Mouse (Mus musculus): ENCODE data around the gene Uap1l1.
A peak's percentile ranks its signal among the peaks of the same experiment; 100 is the strongest.

Uap1l1 gene

GRCm38 (mm10) chr2:25369996-25370395 is 4.5 kb upstream of the Uap1l1 start:
- DNase-seq = no peak

GRCm38 (mm10) chr2:25364761-25365090 is 756 bp downstream of the Uap1l1 start:
- no peak for DNase-seq

DNA sequence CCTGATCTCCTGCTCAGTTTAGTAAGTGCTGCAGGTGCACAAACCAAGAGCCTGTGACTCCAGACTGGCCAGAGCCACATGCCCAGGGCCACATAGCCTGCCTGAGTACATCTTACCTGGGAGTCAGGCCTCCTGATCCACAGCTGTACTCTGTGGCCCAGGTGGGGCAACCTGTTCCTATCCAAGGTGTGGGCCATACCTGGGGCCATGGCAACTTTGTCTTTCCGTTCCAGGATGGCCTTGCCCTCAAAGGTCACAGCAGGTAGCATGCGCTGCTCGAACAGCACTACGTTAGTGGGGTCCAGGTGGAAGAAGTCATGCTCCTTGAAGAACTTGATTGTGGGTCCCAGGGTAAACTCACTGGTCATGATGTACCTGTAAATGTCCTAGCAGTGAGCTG is 1.2 kb downstream of the Uap1l1 start:
- no peak for DNase-seq

- DNase-seq = no peak
Measured at GRCm38 (mm10) chr2:25363478-25364178, 1.9 kb downstream of the Uap1l1 start.

GRCm38 (mm10) chr2:25359848-25360247 is 5.6 kb downstream of the Uap1l1 start:
- DNase-seq = no peak

GRCm38 (mm10) chr2:25356208-25357079 is 9.0 kb downstream of the Uap1l1 start, which contains the start of gene Dpp7:
Dpp7 (minus strand) TSS chr2:25356359.
- DNase-seq = peak; percentile 79

DNA sequence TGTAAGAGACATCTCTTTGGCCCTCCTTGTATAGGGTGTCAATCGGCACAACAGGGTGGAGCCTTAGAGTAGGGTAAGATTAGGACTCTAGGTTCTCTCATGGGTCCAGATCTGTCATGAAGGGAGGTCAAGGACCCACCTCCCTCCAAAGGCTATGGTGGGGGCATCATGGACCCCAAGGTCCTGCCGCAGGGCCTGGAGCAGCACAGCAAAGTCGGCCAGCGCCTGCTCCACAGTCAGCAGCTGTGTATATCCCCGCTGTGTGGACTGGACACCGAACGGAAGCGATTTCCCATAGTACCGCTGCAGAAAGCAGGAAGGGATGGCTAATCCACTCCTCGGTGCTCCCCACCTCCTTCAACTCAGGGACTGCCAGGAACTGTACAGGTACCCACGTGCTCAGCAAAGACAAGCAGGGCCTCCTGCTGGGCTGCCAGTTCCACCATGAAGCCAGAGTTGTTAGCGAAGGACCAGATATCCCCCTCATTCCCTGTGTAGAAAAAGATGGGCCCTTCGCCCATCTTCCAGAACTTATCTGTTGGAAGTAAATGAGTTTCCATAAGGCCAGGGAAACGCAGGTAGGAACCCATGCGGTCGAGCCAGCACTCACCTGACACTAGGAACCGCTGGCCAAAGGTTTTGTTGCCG is 9.9 kb downstream of the Uap1l1 start:
- DNase-seq = no peak

DNA sequence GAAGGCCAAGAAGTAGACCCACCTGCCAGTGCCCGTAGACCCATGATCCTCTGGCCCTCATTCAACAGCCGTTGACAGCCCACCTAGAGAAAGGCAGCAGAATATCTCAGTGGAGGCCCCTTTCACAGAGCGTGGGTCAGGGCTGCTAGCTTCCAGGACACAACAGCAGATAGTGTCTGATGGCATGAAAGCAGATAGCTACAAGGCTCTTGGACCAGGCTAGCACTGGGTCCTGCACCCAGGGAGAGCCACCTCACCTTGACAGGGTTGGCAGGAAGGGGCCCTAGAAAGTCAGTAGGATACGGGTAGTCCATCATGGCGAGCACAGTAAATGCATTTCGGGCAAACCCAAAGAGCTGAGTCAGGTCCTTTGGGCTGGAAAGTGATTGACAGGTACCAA is 11.3 kb downstream of the Uap1l1 start:
- DNase-seq = no peak

DNA sequence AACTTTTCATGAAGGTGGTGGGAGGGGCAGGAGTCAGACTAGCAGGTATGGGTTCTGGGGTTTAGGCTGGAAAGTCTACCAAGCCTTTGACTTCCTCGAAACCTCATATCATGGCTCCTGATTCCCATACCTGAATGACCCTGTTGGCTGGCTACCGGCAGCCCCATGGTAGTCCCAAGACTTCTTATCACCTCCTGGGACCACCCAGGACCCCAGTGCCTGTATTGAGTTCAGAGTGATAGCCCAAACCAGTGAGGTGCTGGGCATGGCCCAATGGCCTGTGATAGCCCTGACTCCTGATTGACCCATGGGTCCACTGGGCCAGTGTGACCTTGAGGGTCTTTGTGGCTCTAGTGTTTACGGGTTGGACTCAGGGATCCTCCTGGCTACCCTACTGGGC is 14.8 kb downstream of the Uap1l1 start:
- no peak for DNase-seq

DNA sequence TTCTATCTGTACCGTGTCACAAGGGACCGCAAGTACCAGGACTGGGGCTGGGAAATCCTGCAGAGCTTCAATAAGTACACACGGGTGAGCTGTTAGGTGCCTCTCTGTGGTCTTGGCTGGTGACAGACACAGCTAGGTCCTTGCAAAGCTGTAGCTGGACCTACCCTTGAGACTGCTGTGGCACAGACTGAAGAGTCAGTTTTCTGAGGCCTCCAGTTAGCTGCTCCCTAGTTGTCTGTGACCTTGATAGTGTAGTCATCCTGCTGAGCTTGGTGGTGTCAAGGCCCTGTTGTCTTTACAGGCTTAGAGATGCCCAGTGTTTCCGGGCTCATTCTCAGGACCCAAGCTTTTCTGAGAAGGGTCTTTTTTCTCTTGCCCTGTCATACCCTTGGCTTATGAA is 16.0 kb downstream of the Uap1l1 start:
- DNase-seq = no peak

DNA sequence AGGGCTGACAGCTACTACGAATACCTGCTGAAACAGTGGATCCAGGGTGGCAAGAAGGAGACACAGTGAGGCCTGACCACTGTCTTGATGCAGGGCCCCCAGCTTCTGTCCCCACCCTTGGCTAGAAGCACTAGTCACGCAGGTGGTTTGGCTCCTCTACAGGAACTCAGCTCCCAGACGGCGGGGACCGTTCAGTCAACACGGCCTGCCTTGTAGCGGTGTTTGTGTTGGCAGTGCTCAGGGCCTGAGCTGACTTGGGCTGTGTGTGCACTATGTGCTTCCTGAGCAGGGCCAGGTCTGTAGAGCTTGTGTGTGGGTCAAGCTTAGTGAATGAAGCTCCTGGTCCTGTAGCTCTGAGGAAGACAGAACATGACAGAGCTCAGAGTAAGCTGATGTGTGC is 17.3 kb downstream of the Uap1l1 start:
- no peak for DNase-seq

DNA sequence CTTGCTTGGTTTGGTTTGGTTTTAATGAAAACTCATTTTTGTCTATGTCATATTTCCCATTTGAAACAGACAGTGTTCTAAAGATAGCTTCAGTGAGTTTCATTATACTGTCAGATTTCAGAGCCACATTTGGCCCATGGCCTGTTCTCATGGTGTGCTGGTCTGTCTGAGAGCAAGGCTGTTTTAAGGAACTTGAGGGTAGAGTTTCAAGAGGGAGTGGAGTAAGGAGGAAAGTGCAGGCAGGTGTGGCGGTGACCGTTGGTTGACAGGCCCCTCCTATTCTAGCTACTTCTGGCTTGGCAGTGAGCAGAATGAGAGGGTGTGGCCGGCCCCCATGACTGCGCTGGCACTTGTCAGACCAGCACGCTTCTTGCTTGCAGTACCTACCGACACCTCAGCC is 27.2 kb downstream of the Uap1l1 start:
- DNase-seq = no peak

DNA sequence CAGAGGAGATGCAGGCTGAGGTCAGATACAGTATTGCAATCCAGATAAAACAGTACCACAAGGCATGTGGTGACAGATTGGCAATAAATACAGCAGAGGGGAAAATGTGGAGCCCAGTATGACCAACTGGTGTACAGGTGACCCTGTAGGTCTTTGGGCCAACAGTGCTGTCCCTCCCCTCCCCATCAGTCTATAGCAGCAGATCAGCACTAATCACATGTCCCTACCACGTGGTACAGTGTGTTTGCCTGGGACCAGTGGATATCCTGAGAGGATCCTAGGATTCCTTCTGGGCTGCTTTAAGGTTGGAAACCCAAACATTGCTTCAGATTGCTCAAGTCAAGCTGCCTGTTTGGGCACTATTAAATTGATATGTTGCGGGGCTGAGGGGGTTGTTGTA is 31.9 kb downstream of the Uap1l1 start:
- no peak for DNase-seq

GRCm38 (mm10) chr2:25332286-25333160 is 33.0 kb downstream of the Uap1l1 start, which contains the start of gene Man1b1:
Man1b1 (plus strand) TSS chr2:25332338.
- peak; percentile 100 for DNase-seq

- no peak for DNase-seq
Measured at GRCm38 (mm10) chr2:25331470-25331869, 34.0 kb downstream of the Uap1l1 start.

DNA sequence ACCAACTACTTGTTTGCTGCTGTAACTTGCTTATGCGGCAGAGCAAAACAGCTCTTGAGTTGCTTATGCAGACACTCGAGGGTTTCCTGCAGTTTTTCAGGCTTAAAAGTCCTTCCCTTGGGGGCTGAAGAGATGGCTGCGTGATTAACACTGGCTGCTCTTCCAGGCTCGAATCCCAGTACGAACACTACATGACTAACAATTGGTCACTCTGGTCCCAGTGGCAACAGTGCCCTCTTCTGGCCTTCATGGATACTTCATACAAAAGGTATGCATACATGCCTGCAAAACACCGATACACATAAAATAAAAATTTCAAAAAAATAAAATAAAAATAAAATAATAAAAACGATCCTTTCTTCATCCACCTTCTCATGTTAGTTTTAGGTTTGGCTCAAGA is 37.0 kb downstream of the Uap1l1 start:
- peak; percentile 33 for DNase-seq

DNA sequence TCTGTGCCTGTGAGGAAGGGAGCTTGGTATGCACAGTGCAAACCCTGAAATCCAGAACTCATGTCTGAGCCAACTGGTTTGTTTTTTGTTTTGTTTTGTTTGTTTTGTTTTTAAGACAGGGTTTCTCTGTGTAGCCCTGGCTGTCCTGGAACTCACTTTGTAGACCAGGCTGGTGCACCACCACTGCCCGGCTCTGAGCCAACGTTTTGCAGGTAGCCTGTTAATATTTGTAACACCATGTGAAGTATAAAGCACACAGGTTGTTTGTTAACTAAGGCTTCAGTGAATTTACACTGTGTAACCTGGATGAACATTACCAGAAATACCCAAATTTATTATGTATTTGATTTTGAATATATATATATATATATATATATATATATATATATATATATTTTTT is 39.4 kb downstream of the Uap1l1 start:
- no peak for DNase-seq

GRCm38 (mm10) chr2:25320084-25320483 is 45.4 kb downstream of the Uap1l1 start:
- DNase-seq = no peak

GRCm38 (mm10) chr2:25318971-25319773 is 46.3 kb downstream of the Uap1l1 start, which contains the start of gene Grin1:
Grin1 (minus strand) TSS chr2:25319187.
- DNase-seq = peak; percentile 88

GRCm38 (mm10) chr2:25318119-25318966 is 47.1 kb downstream of the Uap1l1 start:
- no peak for DNase-seq

DNA sequence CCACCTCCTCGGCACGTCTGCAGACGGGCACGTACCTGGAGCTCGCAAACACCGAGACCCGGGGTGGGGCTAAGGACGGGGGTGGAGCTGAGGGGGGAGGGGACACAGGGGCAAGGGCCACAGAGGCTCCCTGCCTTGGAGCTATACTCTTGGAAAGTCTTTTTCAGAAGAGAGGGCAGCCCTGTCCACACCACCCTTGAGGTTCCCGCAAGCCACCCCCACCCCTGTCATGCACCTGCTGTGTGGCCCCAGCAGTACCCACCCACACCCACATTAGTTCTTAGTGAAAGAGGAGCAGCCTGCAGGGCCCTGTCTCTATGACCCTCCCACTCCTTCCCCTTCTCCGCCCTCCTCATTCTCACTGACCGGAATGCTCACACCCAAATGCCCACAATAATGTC is 54.0 kb downstream of the Uap1l1 start:
- no peak for DNase-seq

All from thymus, postnatal 4 days (tissue).